Mouse (Mus musculus): ENCODE results near the gene Dmkn.

GRCm38 (mm10) chr7:30820854-30821445, 57.4 kb downstream of the Dmkn start:
- no peak for TF ChIP-seq CTCF (IDR thresholded peaks at IDR 0.05)
- TF ChIP-seq EP300 (IDR thresholded peaks at IDR 0.05), result no peak
